Mouse (Mus musculus) mouse embryonic stem cell (cell line): ENCODE measurements around the gene Pi4kb.
"Not testable (repeated sequence)": the region's sequence is repeated elsewhere in the genome, so short reads cannot be mapped to it uniquely, and the experiment has no call there.

Experiments
- in situ Hi-C, 2 experiments: fragments of 300-500 bp; cut with MboI; formaldehyde crosslinking; loops; 1 replicate in 1 of 2; 3 replicates in 1 of 2; pipeline ENCODE4 v1.14.3; 2019 to 2020; ENCODE audit warnings: low sequenced_read_pairs in 2 of 2, low pct_unique_long_range_greater_than_20kb in 1 of 2, mixed read lengths in 1 of 2; ENCODE audit not compliant: unreplicated experiment in 1 of 2

Pi4kb gene

DNA sequence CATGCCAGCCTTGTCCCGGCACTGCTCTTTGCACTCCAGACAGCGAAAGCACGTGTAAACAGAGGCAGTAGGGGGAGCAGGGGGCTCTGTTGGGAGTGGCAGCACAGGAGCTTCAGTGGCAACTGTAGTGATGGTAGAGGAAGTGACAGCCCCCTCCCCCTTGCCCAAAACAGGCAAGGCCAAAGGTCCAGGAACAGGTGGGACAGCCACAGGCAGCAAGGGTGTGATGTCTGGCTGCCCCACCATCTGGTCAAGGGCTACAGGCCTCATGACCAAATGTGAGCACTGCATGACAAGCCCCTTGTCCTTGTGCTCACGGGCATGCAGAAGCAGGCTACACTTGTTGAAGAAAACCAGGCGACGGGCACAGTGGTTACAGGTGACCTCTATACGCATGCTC lies 35.9 kb downstream of the Pi4kb start:
- in situ Hi-C loops = no loop called here

DNA sequence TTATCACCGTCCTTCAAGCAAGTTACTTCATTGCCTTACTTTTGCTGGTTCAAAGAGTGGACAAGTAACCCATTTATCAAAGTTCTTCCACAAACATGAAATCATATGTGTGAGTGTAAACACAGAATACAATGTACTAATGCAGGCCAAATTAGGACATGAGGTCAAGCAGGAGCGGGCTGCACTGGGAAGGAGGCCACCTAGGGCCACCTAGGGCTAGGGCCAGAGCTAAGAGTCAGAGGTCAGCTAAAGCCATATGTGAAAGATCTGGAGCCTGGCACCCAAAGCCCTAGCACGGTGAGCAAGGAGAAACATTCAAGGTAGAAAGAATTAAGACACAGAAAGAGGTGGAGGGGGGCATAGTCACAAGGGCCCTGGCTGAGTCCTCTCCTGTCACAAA lies 38.5 kb downstream of the Pi4kb start:
- in situ Hi-C loops = no loop called here

DNA sequence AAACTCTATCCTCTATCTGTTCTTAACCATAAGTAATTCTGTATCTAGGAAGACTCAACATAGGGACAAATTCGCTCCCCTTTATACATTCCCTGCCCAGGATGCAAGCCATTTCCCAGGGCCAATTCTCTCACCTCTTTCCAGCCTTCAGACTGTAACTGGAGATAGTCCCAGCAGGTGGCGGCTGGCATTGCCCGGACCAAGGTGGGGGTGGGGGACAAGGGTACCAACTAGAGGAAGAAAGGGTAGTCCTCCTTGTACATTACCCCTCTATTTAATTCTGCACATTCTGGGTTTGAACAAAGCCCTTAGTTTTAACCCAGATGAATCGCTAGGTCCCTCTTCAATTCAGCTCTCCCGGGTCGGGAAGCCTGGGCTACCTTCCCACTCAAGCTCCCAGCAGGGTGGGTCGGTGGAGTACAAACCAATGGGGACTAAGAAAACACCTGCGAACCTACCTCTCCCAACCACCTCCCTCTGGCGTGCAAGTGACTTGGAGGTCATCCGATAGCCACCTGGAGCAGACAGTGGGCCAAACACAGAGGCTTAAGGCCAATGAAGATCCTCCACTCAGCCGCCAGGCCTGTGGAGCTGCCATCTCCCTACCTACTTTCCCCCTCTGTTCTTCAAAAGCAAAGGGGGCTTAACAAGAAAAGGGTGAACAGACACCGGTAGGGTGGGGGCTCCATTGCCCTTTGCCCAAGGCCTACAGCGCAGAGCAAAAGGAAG lies 39.3 kb downstream of the Pi4kb start:
- in situ Hi-C loops = no loop called here

DNA sequence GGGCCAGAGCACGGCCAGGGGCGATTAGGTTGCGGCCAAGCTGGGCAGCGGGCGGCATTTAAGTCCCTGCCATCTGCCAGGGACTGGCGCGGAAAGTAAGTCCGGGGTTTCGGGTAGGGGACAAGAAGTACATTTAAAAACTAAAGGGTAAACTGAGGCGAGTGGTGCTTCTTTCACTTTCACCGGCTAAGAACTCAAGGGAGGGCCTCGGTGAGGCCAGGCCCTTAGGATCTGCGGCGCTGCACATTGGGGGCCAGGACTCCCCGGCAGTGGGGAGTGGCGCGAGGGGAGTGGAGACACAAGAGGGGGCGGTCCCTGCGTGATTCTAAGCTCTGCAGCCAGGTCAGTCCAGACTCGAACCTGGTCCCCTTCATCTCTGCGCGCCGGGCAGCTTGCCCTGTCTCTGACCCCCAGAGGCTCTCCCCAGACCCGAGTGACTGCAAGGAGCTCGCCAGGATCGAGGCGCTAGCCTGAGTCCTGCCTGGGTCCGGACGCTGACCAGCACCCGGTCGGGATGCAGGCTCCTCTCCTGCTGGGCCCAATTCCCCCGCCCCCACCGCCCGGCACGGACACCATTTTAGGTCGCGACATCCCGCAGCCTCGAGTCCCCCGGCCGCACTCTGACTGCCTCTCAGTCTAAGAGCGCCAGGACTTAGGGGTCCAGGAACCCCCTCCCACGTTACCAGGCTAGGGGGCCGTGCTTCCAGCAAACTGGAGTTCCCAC lies 40.1 kb downstream of the Pi4kb start:
- in situ Hi-C loops = no loop called here

DNA sequence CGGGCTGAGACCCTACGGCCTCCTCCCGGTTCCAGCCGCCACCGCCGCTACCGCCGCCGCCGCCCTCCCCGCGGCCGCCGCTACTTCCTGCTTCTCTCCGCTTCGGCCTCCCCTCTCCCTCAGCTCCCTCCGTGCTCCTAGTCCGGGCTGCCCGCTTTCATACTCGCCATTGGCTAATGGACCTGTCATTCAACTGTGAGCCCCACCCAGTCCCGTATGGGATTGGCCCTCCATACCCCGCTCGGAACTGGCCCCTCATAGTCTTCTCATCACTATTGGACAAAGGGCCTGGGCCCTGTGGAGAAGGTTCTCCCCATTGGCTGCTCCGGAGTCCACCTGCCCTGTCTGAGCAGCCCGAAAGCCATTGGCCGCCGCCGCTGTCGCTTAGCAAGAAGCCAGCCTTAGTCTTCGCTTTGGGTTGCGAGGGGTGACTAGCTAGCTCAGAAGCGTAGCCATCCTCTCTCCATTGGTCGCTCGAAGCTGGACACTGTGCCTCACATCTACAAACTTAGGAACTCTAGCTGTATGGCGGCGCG lies 40.9 kb downstream of the Pi4kb start, which contains the start of gene Zfp687:
TSS of gene Zfp687 (minus strand) at position 112 of the 536 bp plus-strand sequence.
- in situ Hi-C loops = no loop called here

DNA sequence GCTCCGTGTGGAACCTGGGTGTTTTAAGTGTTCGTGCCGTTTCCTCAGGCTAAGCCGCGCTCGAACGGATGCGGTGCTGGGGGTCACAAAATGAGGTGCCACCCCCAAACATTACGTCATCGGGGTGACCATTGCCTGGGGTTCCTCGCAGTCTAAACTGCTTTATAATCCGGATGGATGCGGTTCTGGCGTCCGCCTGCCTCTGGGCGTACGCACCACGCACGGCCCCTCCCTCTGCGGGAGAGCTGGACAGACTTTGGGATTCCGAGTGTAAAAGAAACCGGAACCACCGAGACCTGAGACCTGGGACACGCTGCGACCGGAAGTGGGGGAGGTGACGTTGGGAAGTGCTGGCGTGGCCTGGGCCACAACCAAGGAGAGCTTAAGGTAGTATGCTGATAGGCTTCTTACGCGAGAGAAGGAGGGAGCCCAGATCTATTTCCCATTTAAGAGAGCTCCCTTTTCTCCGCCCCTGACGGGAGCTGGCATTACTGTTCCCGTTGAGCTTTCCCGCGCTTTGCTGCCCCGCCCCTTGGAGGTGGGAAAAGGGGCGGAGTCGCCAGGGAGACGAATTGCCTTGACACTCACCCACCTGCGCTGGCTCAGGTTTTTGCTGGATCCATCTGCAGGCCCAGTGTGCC lies 41.5 kb downstream of the Pi4kb start:
- in situ Hi-C loops = no loop called here

DNA sequence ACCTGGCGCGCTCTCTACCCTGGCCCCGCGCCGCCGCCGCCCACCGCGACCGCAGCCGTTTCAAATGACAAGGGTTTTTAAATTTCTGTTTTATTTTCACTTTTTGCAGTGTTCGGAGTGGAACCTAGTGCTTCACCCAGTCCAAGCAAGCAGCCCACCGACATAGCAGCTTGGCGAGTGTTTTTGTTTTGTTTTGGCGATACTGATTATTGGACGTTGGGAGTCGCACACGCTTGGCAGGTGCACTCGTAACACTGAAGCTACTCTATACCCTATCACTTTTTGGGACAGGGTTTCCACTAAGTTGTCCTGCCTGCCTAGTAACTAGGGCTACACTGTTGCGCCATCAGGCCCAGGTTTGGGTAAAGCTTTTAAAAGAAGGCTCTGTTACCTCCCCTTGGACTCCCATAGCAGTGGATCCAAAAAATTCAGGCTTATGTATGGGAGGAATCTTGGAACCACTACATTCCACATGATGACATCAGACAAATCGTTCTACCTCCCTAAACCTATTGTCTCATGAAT lies 42.1 kb downstream of the Pi4kb start:
- in situ Hi-C loops = no loop called here

DNA sequence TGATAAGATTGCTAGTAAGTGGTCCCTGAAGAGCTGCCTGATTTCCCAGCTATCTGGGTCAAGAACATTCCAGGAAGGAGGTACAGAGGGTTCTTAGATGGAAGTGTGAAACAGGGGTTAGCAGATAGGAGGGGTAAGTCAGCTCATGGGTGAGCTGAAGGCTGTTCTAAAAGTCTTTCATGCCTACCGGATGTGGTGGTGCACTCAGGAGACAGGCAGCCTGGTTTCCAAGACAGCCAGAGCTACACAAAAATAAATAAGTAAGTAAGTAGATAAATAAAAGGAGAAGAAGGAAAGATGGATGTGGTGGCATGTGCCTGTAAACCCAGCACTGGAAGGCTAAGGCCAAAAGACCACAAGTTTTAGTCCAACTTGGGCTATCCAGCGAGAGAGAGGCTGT lies 44.2 kb downstream of the Pi4kb start:
- in situ Hi-C loops = no loop called here

DNA sequence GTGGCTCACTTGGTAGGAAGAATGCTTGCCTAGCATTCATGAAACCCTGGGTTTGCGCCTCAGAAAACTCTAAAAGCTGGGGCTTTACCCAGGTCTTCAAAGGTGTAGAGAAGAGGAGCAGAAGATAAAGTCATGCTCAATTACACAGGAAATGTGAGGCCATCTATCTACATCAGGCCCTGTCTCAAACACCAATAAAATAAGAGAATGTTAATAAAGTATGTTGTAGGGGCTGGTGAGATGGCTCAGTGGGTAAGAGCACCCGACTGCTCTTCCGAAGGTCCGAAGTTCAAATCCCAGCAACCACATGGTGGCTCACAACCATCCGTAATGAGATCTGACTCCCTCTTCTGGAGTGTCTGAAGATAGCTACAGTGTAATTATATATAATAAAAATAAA lies 46.4 kb downstream of the Pi4kb start:
- in situ Hi-C loops = not testable (repeated sequence)

DNA sequence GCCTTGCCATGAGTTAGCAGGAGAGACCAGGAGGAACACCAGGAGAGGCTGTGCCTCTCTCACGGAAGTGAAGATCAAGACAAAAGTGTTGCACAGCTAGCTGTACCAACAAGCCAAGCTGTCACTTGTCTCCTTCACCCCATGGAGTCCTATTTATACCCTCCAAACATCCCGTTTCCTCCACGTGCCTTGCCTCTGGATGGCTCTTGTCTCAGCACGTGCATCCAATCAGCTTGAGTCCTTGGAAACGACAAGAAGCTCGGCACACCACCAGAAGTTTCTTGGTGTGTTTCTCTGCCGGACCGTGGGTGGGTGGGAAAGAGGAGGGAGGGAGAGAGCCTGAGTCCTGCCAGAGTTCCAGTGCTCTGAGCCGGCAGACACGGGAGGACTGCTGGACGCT lies 50.0 kb downstream of the Pi4kb start:
- in situ Hi-C loops = no loop called here

DNA sequence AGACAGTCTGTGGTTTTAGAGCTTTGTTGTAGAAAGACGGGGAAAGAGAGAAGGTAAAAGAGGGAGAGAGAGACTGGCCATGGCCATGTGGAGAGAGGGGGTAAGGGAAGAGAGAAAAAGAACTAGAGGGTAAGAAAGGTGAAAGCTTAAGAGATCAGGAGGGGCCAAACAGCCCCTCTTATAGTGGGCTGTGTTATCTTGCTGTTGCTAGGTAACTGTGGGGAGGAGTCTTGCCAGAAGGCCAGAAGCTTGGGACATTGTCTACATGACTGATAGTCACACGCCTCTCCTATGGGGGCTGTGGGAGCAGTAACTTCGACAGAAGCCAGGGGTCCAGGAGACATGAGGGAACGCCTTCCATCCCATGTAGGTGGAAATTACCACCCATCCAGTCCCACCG lies 50.7 kb downstream of the Pi4kb start:
- in situ Hi-C loops = no loop called here

DNA sequence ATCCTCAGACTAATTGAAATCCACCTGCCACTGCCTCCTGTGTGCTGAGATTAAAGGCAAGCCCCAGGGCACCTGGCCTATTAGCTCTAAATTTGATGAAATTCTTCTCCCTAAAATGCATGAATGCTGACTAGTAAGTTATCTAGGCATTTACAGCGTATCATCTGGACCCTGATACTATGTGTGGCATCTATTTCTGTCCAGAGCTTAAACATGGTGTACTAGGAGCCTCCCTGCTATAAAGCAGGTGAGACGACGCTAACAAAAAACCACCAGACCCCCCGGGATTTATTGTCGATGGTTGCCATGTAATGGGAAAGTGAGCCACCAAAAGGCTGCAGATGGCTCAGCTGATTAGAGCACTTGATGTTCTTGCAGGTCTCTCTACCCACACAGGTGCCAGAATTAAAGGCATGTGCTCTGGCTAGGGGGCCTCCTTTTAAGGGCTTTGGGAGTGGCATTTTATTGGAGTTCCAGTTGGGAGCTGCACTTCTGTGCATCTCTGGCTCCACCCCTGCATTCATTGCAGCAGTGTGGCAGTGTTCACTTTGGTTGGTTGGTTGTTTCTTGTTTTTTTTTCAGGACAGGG lies 52.6 kb downstream of the Pi4kb start:
- in situ Hi-C loops = no loop called here

DNA sequence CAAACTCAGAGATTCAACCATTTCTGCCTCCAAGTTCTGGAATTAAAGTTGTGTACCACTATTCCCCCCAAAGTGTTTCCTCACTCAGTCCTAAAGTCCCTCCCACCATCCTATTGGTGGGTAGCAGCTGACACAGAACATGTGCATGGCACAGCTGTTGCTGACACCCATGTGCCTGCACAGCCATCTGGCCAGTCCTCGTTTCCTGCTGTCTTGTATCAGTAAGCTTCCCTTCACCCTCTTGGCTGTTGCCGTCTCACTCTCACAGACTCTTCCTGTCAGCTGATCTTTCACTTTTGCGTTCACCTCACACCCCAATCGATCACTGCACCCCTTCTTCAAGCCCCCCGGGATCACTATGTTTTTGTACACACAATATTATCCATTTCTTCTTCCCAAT lies 53.2 kb downstream of the Pi4kb start:
- in situ Hi-C loops = no loop called here

DNA sequence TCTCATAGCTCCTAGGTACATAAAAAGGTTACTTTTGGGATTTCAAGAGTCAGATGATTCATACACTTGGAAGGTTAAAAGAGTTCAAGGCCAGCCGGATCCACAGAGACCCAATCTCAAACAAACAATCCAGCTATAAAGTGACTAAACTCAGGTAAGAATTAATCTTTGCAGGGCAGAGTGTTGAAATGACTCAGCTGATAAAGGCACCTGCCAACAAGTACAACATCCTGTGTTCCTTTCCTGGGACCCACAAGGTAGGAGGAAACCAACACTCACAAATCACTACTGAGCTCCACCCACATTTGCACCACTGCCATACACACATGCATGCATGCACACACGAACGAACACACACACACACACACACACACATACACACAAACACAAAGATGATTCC lies 54.1 kb downstream of the Pi4kb start:
- in situ Hi-C loops = no loop called here

DNA sequence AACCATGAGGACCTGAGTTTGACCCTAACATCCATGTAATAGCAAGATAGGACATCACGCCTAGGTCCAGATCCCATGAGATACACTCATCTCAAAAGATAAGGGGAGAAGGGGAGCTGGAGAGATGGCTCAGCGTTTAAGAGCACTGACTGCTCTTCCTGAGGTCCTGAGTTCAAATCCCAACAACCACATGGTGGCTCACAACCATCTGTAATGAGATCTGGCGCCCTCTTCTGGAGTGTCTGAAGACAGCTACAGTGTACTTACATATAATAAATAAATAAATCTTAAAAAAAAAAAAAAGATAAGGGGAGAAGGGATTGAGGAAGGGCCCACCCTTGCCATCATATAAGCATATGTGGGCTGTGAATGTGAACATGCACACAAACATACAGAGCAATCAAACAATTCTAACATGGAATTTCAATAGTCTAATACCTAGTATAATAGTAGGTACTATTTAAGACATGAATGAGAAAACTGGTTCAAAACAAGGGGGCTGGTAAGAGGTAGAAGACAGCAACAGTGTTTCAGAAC lies 54.8 kb downstream of the Pi4kb start:
- in situ Hi-C loops = not testable (repeated sequence)

DNA sequence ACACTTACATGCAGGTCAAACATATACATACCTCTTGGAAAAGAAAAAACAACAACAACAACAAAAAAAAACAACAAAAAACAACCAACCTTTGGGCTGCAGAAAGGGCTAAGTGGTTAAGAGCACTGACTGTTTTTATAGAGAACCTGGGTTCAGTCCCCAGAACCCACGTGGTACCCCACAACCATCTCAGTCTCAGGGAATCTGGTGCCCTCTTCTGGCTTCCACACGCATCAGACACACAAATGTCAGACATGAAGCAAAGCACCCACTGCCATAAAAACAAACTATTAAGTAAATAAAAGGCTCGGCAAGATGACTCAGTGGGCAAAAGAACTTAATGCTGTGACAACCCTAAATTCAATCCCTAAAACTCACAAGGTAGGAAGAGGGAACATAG lies 55.4 kb downstream of the Pi4kb start:
- in situ Hi-C loops = no loop called here

DNA sequence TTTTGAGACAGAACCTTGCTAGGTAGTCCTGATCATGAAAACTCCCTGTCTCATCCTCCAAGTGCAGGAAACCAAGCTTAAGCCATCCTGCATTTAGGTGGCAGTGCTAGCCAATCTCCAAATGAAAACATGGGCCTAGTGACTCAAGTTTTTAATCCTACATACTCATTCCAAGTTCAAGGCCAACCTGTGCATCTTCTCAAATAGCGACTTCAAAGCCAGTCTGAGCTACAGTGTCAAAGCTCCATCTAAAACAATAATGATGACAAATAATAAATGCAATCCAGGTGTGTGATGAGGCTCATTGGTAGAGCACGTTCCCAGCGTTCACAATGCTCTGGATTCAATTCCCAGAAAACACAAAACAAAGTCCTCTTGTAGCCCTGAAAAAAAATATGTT lies 67.1 kb downstream of the Pi4kb start:
- in situ Hi-C loops = no loop called here

DNA sequence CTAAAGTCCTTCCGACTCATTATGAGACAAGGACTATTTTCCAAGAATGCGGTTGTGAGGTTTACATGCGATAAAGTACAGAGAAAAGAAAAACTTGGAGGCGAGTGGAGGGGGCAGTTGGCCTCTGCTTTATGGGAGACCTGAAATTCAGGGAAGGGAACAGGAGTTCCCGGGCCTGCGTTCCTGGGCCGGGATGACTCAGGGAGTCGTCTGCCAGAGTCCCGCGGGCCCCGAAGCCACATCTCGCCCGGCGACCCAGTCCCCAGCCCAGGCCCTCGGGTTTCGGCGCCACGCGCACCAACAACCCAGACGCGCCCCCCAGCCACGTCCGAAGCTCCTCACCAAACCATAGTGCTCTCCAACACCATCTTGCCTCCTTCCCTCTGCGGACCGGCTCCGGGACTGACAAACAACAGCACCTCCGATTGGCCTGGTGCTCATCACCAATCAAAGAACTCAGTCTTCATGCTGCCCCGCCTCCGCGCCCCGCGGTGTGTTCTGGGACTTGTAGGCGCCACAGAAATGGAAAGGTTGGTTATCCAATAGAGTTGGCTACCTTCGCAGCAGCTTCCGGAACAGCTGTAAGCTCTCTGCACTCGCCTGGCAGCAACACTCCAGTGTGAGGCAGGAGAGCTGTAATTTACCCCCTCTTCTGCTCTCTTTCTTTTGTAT lies 67.8 kb downstream of the Pi4kb start, which contains the start of gene Psmd4:
TSS of gene Psmd4 (minus strand) at position 449 of the 672 bp plus-strand sequence.
- in situ Hi-C loops = no loop called here
